Mouse (Mus musculus) embryonic stem cell, embryonic (primary cell): ENCODE results near the gene Cct2.

Source experiments
- CTCF ChIA-PET, 4 experiments: fragments of 300-600 bp in 2 of 4; fragments of 350-600 bp in 2 of 4; sonication (Branson Sonifier 250); formaldehyde crosslinking; loops; one replicate each; lab custom pipeline; 2022; ENCODE audit warnings: inconsistent platforms in 2 of 4; lab: Charles Lee
- POLR2A ChIA-PET, 4 experiments: fragments of 300-600 bp in 2 of 4; fragments of 350-600 bp in 2 of 4; sonication (Branson Sonifier 250); formaldehyde crosslinking; loops; one replicate each; lab custom pipeline; 2022; ENCODE audit warnings: antibody characterized with exemption in 4 of 4, inconsistent platforms in 1 of 4; lab: Charles Lee

Gene Cct2

GRCm38 (mm10) chr10:117026176-117026575 is 37.4 kb downstream of the Cct2 start:
- ChIA-PET CTCF (interaction anchor here in 2 of 4 experiments (0.7 to 1.7 kb wide), 2 partner anchors 14 to 25 kb away, joined by 3 to 6 read pairs; no protein-coding TSS in a partner anchor), POLR2A (interaction anchor here in 3 of 4 experiments (0.6 to 1.5 kb wide), 9 partner anchors 14 to 262 kb away, joined by 3 to 11 read pairs (median 4); partner anchors contain the start of gene Cct2 (in 1 of the 3))

DNA sequence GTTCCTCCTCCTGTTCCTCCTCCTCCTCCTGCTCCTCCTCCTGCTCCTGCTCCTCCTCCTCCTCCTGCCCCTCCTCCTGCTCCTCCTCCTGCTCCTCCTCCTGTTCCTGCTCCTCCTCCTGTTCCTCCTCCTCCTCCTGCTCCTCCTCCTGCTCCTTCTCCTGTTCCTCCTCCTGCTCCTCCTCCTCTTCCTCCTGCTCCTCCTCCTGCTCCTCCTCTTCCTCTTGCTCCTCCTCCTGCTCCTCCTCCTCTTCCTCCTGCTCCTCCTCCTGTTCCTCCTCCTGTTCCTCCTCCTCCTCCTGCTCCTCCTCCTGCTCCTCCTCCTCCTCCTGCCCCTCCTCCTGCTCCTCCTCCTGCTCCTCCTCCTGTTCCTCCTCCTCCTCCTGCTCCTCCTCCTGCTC is 37.8 kb downstream of the Cct2 start:
- CTCF ChIA-PET: interaction anchor here in 1 of 4 experiments (0.7 kb wide), 1 partner anchor 14 kb away, joined by 6 read pairs; no protein-coding TSS in a partner anchor
- POLR2A ChIA-PET: interaction anchor here in 3 of 4 experiments (0.6 to 1.5 kb wide), 8 partner anchors 15 to 393 kb away, joined by 3 to 11 read pairs (median 4); no protein-coding TSS in a partner anchor

DNA sequence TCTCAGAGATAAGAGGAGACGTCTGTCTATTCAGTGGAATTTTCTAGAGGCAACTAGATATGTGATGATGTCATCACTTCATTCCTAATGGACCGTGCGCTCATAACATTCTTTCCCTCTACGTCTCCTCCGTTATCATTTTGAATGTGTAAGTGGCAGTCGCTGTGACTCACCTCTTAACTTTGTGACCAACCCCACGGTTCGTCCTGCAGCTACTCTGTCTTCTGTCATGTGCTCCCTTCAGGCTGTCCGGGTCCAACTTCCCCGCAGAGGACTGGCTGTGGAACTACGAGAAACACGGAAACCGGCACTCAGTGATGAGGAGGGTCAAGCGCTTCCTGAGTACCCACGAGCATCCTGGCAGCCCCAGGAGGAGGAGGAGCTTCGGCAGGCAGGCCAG is 39.9 kb downstream of the Cct2 start:
- CTCF ChIA-PET: interaction anchor here in 2 of 4 experiments (0.7 to 2.6 kb wide), 2 partner anchors 11 to 254 kb away, joined by 3 to 9 read pairs; no protein-coding TSS in a partner anchor
- POLR2A ChIA-PET: interaction anchor here in 2 of 4 experiments (0.5 to 0.7 kb wide), 2 partner anchors 10 to 533 kb away, joined by 3 to 4 read pairs; no protein-coding TSS in a partner anchor

DNA sequence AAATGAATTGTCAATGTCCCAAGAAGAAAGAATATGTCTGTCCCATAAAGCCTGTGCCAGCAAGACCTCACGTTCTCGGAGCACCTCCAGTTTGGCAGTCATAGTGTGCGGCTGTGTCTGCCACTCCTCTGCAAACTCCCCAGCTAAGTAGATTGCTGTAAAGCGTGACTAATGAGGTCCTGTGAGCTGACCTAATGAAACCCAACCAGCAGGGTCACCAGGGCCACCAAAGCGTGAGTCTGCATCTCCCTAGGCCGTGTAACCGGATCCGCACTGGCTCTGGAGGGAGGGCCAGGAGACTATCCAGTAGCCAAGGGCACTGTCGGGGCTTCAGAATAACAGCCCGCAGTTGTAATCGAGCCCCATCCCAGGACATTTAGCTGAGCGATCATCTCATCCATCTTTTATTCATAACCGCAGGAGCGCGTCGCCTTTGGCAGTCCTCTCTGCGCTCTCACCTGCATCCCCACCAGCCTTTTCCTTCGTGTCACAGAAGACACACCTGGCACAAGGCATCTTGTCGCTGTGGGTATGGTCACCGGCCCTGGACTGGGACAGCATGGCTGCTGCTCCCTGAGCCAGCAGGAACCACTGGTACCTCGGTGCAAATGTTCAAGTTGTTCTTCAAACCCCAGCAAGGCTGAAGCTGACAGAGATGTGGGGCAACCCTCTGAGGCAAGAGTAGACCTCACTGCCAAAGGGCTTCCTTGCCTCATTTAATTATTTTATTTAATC is 42.4 kb downstream of the Cct2 start:
- ChIA-PET POLR2A (interaction anchor here in 1 of 4 experiments (0.7 to 1.4 kb wide), 2 partner anchors 42 to 91 kb away, joined by 3 read pairs; no protein-coding TSS in a partner anchor), CTCF (interaction anchor here in 1 of 4 experiments (0.6 kb wide), 1 partner anchor 1518 kb away, joined by 3 read pairs; no protein-coding TSS in a partner anchor)

- CTCF ChIA-PET: interaction anchor here in 1 of 4 experiments (0.7 kb wide), 1 partner anchor 26 kb away, joined by 3 read pairs; no protein-coding TSS in a partner anchor
- POLR2A ChIA-PET: interaction anchor here in 2 of 4 experiments (0.5 to 1.4 kb wide), 3 partner anchors 10 to 456 kb away, joined by 3 to 4 read pairs (median 3); no protein-coding TSS in a partner anchor
These were observed 45.3 kb downstream of the Cct2 start for GRCm38 (mm10) chr10:117018281-117018840.

GRCm38 (mm10) chr10:117014565-117014964 is 49.0 kb downstream of the Cct2 start:
- POLR2A ChIA-PET: interaction anchor here in 1 of 4 experiments (1.2 kb wide), 1 partner anchor 19 kb away, joined by 3 read pairs; no protein-coding TSS in a partner anchor

GRCm38 (mm10) chr10:117013689-117014390 is 49.8 kb downstream of the Cct2 start:
- POLR2A ChIA-PET: interaction anchor here in 1 of 4 experiments (1.2 kb wide), 1 partner anchor 20 kb away, joined by 3 read pairs; no protein-coding TSS in a partner anchor
- CTCF ChIA-PET: interaction anchor here in 1 of 4 experiments (0.5 kb wide), 1 partner anchor 8 kb away, joined by 3 read pairs; no protein-coding TSS in a partner anchor

More at GRCm38 (mm10) chr10:117014565-117014964, 49.0 kb downstream of the Cct2 start:
- CTCF ChIA-PET: no interaction called here

DNA sequence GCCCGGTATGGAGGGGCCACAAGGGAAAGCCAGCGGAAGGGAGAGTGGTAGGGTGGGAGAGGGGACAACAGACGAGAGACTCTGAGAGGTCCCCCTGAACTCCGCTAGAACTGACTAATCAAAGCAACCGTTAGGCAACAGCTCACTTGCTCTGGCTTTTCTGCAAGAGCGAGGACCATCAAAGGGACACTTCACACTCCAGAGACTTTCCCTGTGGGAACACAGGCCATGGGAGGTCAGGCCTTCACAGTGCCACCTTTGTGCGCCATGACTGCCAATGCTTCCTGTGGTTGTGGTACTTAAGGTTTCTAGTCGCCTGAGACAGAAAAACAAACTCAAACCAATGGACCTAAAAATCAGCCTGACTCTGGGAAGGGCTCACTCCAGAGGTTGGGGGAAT is 52.6 kb downstream of the Cct2 start:
- ChIA-PET POLR2A (interaction anchor here in 1 of 4 experiments (0.8 kb wide), 1 partner anchor 775 kb away, joined by 3 read pairs; no protein-coding TSS in a partner anchor), CTCF (interaction anchor here in 2 of 4 experiments (0.6 kb wide), 2 partner anchors 120 to 202 kb away, joined by 3 to 4 read pairs; no protein-coding TSS in a partner anchor)

DNA sequence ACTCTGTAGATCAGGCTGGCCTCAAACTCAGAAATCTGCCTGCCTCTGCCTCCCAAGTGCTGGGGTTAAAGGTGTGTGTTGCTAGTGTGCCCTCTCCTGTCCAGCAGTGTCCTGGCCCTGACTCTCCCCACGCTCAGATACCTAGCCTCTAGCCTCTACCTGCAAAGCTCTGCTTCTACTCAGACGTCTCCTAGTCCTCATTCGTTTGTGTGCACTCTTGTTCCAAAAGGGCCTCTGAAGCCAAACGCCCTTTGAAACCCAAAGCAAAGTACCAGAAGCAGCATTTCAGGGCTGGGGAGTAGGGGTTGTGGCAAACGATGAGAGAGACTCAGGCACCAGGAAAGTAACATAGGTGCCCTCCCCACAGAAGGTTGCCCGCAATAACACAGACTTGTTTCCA is 53.9 kb downstream of the Cct2 start:
- CTCF ChIA-PET: interaction anchor here in 1 of 4 experiments (1.5 kb wide), 1 partner anchor 24 kb away, joined by 7 read pairs; no protein-coding TSS in a partner anchor
- POLR2A ChIA-PET: interaction anchor here in 1 of 4 experiments (0.9 kb wide), 1 partner anchor 13 kb away, joined by 3 read pairs; no protein-coding TSS in a partner anchor

- CTCF ChIA-PET: interaction anchor here in 1 of 4 experiments (0.6 kb wide), 1 partner anchor 34 kb away, joined by 3 read pairs; no protein-coding TSS in a partner anchor
- POLR2A ChIA-PET: interaction anchor here in 1 of 4 experiments (0.6 to 1.3 kb wide), 2 partner anchors 41 to 59 kb away, joined by 3 to 4 read pairs; no protein-coding TSS in a partner anchor
These were observed 57.7 kb downstream of the Cct2 start for GRCm38 (mm10) chr10:117005707-117006464.

DNA sequence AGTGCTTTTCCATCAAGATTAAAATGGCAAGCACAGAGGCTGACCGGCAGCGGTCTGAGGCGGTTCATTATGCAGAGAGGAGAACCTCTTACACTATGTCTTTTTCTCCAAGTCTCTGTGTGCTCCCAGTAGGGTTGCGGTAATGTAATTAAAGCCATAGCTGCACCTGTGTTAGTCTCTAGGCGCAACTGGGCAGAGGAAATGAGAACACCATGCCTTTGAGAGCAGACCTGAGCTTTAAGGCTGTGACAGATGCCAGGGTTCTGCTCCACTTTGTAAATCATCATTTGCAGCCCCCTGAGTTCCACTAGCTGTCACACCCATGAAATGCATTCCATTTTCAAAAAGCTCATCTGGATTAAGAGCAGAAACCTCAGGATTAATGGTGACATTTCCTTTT is 58.9 kb downstream of the Cct2 start:
- ChIA-PET CTCF (interaction anchor here in 2 of 4 experiments (0.6 to 0.7 kb wide), 3 partner anchors 33 to 559 kb away, joined by 3 to 6 read pairs (median 5); no protein-coding TSS in a partner anchor), POLR2A (interaction anchor here in 1 of 4 experiments (0.6 to 1.2 kb wide), 4 partner anchors 9 to 630 kb away, joined by 3 to 12 read pairs (median 3); no protein-coding TSS in a partner anchor)
